Mouse (Mus musculus) ES-E14 (cell line): Measurements from ENCODE around the gene Atf7ip2. TPM values are rescaled to one million over a fixed set of nuclear protein-coding genes. Genes with fewer than 3 reads are reported as not detected.

ENCODE experiments used
- DNase-seq: peaks from one replicate; pipeline ENCODE4 v3.0.0-alpha.2; 2013; ENCODE audit warnings: low read depth, low spot score
- H3K27ac ChIP-seq: 2 replicates; pipeline ENCODE4 v1.5.1; 2012; ENCODE audit warnings: low read depth, mild to moderate bottlenecking, low read length, moderate library complexity, mixed read lengths; ENCODE audit not compliant: poor library complexity, insufficient read depth, severe bottlenecking
- H3K36me3 ChIP-seq: 2 replicates; pipeline ENCODE4 v1.6.1; 2012; ENCODE audit warnings: mild to moderate bottlenecking, low read length, moderate library complexity, mixed read lengths; ENCODE audit not compliant: control insufficient read depth, poor library complexity, insufficient read depth, severe bottlenecking
- H3K4me1 ChIP-seq, 2 experiments: fragments of 150-350 bp in 1 of 2; sonication (generic) in 1 of 2; 2 replicates each; pipeline ENCODE4 v1.6.1; 2012; ENCODE audit warnings: low read length in 2 of 2, mild to moderate bottlenecking in 1 of 2, mixed read lengths in 1 of 2; ENCODE audit not compliant: control insufficient read depth in 2 of 2, insufficient read depth in 2 of 2, poor library complexity in 1 of 2
- H3K4me3 ChIP-seq, 2 experiments: fragments of 150-350 bp in 1 of 2; sonication (generic) in 1 of 2; 2 replicates each; pipeline ENCODE4 v1.5.1; 2012; ENCODE audit warnings: low read length in 2 of 2, low read depth in 1 of 2, mild to moderate bottlenecking in 1 of 2, mixed read lengths in 1 of 2; ENCODE audit not compliant: insufficient read depth in 1 of 2, poor library complexity in 1 of 2, severe bottlenecking in 1 of 2
- H3K9ac ChIP-seq: 2 replicates; pipeline ENCODE4 v1.6.1; 2012; ENCODE audit warnings: low read depth, mild to moderate bottlenecking, low read length, mixed read lengths; ENCODE audit not compliant: poor library complexity, insufficient read depth, severe bottlenecking
- H3K9me3 ChIP-seq: fragments of 150-350 bp; sonication (generic); 2 replicates; pipeline ENCODE4 v1.6.1; 2012; ENCODE audit warnings: low read depth, mild to moderate bottlenecking, low read length; ENCODE audit not compliant: control insufficient read depth, insufficient read depth
- CHD2 ChIP-seq: IDR thresholded peaks from 2 replicates; pipeline ENCODE4 v1.6.1; 2014; ENCODE audit warnings: mild to moderate bottlenecking, low read depth, low read length, inconsistent platforms
- HCFC1 ChIP-seq: IDR thresholded peaks from 2 replicates; pipeline ENCODE4 v1.6.1; 2012; ENCODE audit warnings: low read length, inconsistent platforms, borderline replicate concordance; ENCODE audit not compliant: insufficient read depth
- MAFK ChIP-seq: IDR thresholded peaks from 2 replicates; pipeline ENCODE4 v1.6.1; 2014; ENCODE audit warnings: mild to moderate bottlenecking, low read depth, low read length, inconsistent platforms; ENCODE audit not compliant: insufficient read depth
- ZC3H11A ChIP-seq: IDR thresholded peaks from 2 replicates; pipeline ENCODE4 v1.6.1; 2012; ENCODE audit warnings: low read depth, mild to moderate bottlenecking, inconsistent platforms, low read length, borderline replicate concordance
- ZNF384 ChIP-seq: IDR thresholded peaks from 2 replicates; pipeline ENCODE4 v1.6.1; 2012; ENCODE audit warnings: low read depth, low read length, inconsistent platforms
- in situ Hi-C, 2 experiments: fragments of 600-800 bp; cut with MboI; formaldehyde crosslinking; loops; one replicate each; pipeline ENCODE4 v1.15.1; 2025; ENCODE audit warnings: low sequenced_read_pairs in 2 of 2, inconsistent platforms in 1 of 2; ENCODE audit not compliant: unreplicated experiment in 2 of 2
- total RNA-seq: library from RNA; depleted of rRNA; stranded (reverse); fragments of 300-350 nt; gene quantifications from 2 replicates; pipeline ENCODE4 v1.2.3, GENCODE M21; 2012; rRNA removed

Atf7ip2 gene
- total RNA-seq, 1 experiment, result 15.8 TPM

DNA sequence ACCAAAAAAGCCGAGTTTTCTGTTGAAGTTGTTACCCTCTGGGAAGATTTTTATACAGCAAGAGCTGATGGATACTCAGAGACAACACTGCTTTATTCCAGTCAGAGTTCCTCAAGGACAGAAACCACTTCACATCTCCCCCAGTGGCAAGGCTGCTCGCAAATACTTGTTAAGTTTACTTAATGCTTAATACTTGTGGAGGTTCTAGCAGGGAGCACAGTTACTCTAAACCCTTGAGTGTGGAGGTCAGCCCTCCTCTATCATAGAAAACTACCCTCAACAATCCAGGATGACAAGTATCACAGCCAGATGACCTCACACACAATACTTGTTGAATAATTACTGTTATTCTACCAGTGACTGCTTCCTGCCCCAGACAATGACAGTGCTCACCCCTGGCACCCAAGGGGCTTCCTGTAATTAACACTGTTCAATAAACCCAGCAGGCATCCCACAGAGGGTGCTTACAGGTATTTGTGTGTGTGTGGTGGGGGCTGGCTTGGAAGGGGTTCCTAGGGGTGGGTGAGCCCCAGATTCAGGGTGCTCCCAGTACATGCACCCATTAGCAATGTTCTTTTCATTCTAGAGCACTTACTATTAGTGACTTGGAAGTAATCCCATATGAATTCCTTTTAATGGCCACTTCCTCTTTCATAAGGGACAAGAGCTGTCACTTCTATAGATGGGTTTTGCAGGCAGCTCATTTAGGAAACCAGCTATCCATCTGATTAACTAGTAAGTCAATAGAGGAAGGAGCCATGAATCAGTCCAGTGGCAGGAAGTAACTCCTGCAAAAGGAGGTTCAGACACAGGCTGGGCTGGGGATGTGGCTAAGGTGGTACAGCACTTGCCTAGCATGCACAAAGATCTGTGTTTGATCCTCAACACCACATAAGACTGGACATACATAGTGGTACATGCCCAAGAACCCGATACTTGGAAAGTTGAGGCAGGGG is 108.0 kb downstream of the Atf7ip2 start:
- H3K9ac ChIP-seq, result no peak overlapping the region
- H3K4me1 ChIP-seq, result no peaks in the 10 kb centered on the region
- DNase-seq, result no peak
- no peak overlapping the region for H3K4me3 ChIP-seq
- H3K27ac ChIP-seq, result no peak overlapping the region
- in situ Hi-C loops, result no loop called here
- no peak for TF ChIP-seq ZNF384
- no peak for TF ChIP-seq MAFK
- no peak for TF ChIP-seq HCFC1
- no peak for TF ChIP-seq ZC3H11A
- TF ChIP-seq CHD2, result no peak
- no peaks in the 10 kb centered on the region for H3K36me3 ChIP-seq
- no peaks in the 10 kb centered on the region for H3K9me3 ChIP-seq

Other genes starting within 250 kb of the Atf7ip2 start
- 0.32 and 0.62 TPM in 2 replicates for gene Grin2a, start 197.2 kb upstream of the Atf7ip2 start, total RNA-seq
- gene Rpl39l, start 22.5 kb upstream of the Atf7ip2 start, total RNA-seq, result 98.2 and 138 TPM in 2 replicates
- 2.5 and 2.8 TPM in 2 replicates for gene Emp2, start 121.3 kb downstream of the Atf7ip2 start, total RNA-seq
- 0.11 and 0.22 TPM in 2 replicates for gene Tekt5, start 202.8 kb downstream of the Atf7ip2 start, total RNA-seq
- gene Nubp1, start 219.2 kb downstream of the Atf7ip2 start, total RNA-seq, result 53.5 and 67.4 TPM in 2 replicates